8 mouse cellular contexts compared by ENCODE assay signal in genomic region chr11:87448081-87448475, GRCm38 (mm10). TPM values are rescaled to one million over a fixed set of nuclear protein-coding genes. Genes with fewer than 3 reads are reported as not detected.
DNase-seq lines count a peak whose midpoint lies in the region; ATAC-seq lines count a peak whose summit lies in the region.
"Not testable (repeated sequence)": the region's sequence is repeated elsewhere in the genome, so short reads cannot be mapped to it uniquely, and the experiment has no call there.

No protein-coding gene starts in this region.

- not testable (repeated sequence) for H3K27me3 ChIP-seq in intestine, embryonic 15.5 days (replicated peaks)

- H3K36me3 ChIP-seq in intestine, embryonic 15.5 days = not testable (repeated sequence)

- not testable (repeated sequence) for H3K4me1 ChIP-seq in intestine, embryonic 15.5 days (replicated peaks)

- peak overlapping the region; percentile 37 for H3K4me3 ChIP-seq in intestine, embryonic 15.5 days (replicated peaks)

- WGBS in intestine, embryonic 15.5 days = under 1% methylated on average over 30 of the region's 34 CpGs

- ATAC-seq in intestine, embryonic 15.5 days = peak; percentile 96
- ATAC-seq in megakaryocyte-erythroid progenitor cell, adult 5-6 weeks (replicated peaks; ENCODE audit: low FRiP score, low TSS enrichment, poor library complexity, severe bottlenecking) = peak; percentile 81

- intact Hi-C loops in gastrocnemius, postnatal 36 days (cut with DNase I); left cerebral cortex, postnatal 14 days (cut with DNase I): not testable (repeated sequence)

- H3K4me2 ChIP-seq in intestine, embryonic 15.5 days (replicated peaks) = peak overlapping the region; percentile 77

- H3K9me3 ChIP-seq in intestine, embryonic 15.5 days = not testable (repeated sequence)

- DNase-seq in adrenal gland, adult 2 months = peak; percentile 97
- DNase-seq in embryo, embryonic 9.5 days (ENCODE audit: extremely low spot score) = peak; percentile 78
- peak; percentile 93 for DNase-seq in gastrocnemius, postnatal 36 days
- DNase-seq in left cerebral cortex, postnatal 14 days (ENCODE audit: low spot score in 2 of 2) = peak; percentile 92 to 93
- DNase-seq in right cerebral cortex, postnatal 14 days = peak; percentile 83
- peak; percentile 94 for DNase-seq in urinary bladder, postnatal 14 days (ENCODE audit: low spot score)

- H3K9ac ChIP-seq in intestine, embryonic 15.5 days = peak overlapping the region; percentile 32

- H3K27ac ChIP-seq in intestine, embryonic 15.5 days = not testable (repeated sequence)

RNA-seq across cellular contexts. Expression of gene Tex14, which starts 43.2 kb away (rescaled TPM):
- 1 to 10 TPM in 1 of 2 experiments, under 1 TPM in 1; 0.35 to 1.3 TPM for total RNA-seq in adrenal gland, adult 2 months (2021)
- polyA plus RNA-seq in adrenal gland, adult 2 months (2012; rRNA removed) = 0.03 and 0.08 TPM in 2 replicates
- total RNA-seq in gastrocnemius, postnatal 36 days (2021) = not detected
- polyA plus RNA-seq in intestine, embryonic 15.5 days (2015; fragmentation: Nextera tagmentation; extraction: Ambion mirVana) = 0.37 and 0.96 TPM in 2 replicates
- total RNA-seq in left cerebral cortex, postnatal 14 days (2021) = under 1 TPM; 0.19 to 0.92 TPM
- total RNA-seq in megakaryocyte-erythroid progenitor cell, adult 5-6 weeks (2014; fragmentation: Nextera tagmentation) = 0.45 TPM in 1 of 2 replicates, not detected in the other
- not detected in 2 replicates for total RNA-seq in megakaryocyte-erythroid progenitor cell, adult 5-6 weeks (2017)

RNA-seq across cellular contexts. Expression of gene Rad51c, which starts 43.3 kb away (rescaled TPM):
- total RNA-seq in adrenal gland, adult 2 months (2021) = 1 to 10 TPM; 1.6 to 2.2 TPM
- polyA plus RNA-seq in adrenal gland, adult 2 months (2012; rRNA removed) = 0.13 and 0.15 TPM in 2 replicates
- total RNA-seq in gastrocnemius, postnatal 36 days (2021) = under 1 TPM; 0.32 to 0.41 TPM
- polyA plus RNA-seq in intestine, embryonic 15.5 days (2015; fragmentation: Nextera tagmentation; extraction: Ambion mirVana) = 6.3 and 7.0 TPM in 2 replicates
- total RNA-seq in left cerebral cortex, postnatal 14 days (2021) = 1 to 10 TPM; 4.7 to 5.5 TPM
- 1.3 and 1.9 TPM in 2 replicates for total RNA-seq in megakaryocyte-erythroid progenitor cell, adult 5-6 weeks (2014; fragmentation: Nextera tagmentation)
- total RNA-seq in megakaryocyte-erythroid progenitor cell, adult 5-6 weeks (2017) = 0.72 and 12.6 TPM in 2 replicates
